Mouse (Mus musculus) C2C12 (cell line): ENCODE data around the gene Enc1. TPM values are rescaled to one million over a fixed set of nuclear protein-coding genes. Genes with fewer than 3 reads are reported as not detected.

Source experiments
- H3K27me3 ChIP-seq: one replicate; pipeline ENCODE4 v1.6.1; 2011; ENCODE audit not compliant: control insufficient read depth, insufficient read depth, insufficient read length
- H3K36me3 ChIP-seq: one replicate; pipeline ENCODE4 v1.6.1; 2011; ENCODE audit not compliant: control insufficient read depth, insufficient read depth
- H3K4me3 ChIP-seq: one replicate; pipeline ENCODE4 v1.5.1; 2011; ENCODE audit warnings: mild to moderate bottlenecking, control low read depth; ENCODE audit not compliant: poor library complexity, insufficient read depth, severe bottlenecking
- H3K79me2 ChIP-seq: one replicate; pipeline ENCODE4 v1.6.1; 2011; ENCODE audit not compliant: control insufficient read depth, insufficient read depth
- H3K79me3 ChIP-seq: one replicate; pipeline ENCODE4 v1.6.1; 2011; ENCODE audit warnings: low read depth, control low read depth
- H3ac ChIP-seq: one replicate; pipeline ENCODE3; 2011; ENCODE audit warnings: low read depth; ENCODE audit not compliant: control insufficient read depth, insufficient read length
- CEBPB ChIP-seq: IDR thresholded peaks from one replicate; pipeline ENCODE4 v1.6.1; 2011; ENCODE audit warnings: low read depth, mild to moderate bottlenecking, control low read depth, moderate library complexity
- CTCF ChIP-seq: IDR thresholded peaks from one replicate; pipeline ENCODE4 v1.5.1; 2011; ENCODE audit not compliant: control insufficient read depth, insufficient read depth, insufficient read length
- FOSL1 ChIP-seq: IDR thresholded peaks from one replicate; pipeline ENCODE4 v1.8.0; 2011; ENCODE audit warnings: mild to moderate bottlenecking, low read length; ENCODE audit not compliant: poor library complexity, insufficient read depth, severe bottlenecking
- MAX ChIP-seq: IDR thresholded peaks from one replicate; pipeline ENCODE4 v1.6.1; 2011; ENCODE audit warnings: mild to moderate bottlenecking, control low read depth
- MYOD1 ChIP-seq: IDR thresholded peaks from one replicate; pipeline ENCODE4 v1.6.1; 2011; ENCODE audit warnings: low read depth; ENCODE audit not compliant: control insufficient read depth, insufficient read length
- MYOG ChIP-seq: IDR thresholded peaks from one replicate; pipeline ENCODE4 v1.6.1; 2011; ENCODE audit not compliant: control insufficient read depth, insufficient read length; ENCODE audit errors: extremely low read depth
- USF1 ChIP-seq: IDR thresholded peaks from one replicate; pipeline ENCODE4 v1.6.1; 2011; ENCODE audit warnings: low read depth, mild to moderate bottlenecking, control low read depth, moderate library complexity
- polyA plus RNA-seq: library from polyadenylated mRNA; unstranded; fragments of >200 nt; fragmentation: generic; extraction: Trizol; gene quantifications from one replicate; pipeline ENCODE4 v1.2.1, GENCODE M21; 2012; ENCODE audit warnings: missing spikeins

Enc1 gene
- polyA plus RNA-seq, 1 experiment, result 40.9 TPM

GRCm38 (mm10) chr13:97207472-97208111, 33.3 kb upstream of the Enc1 start:
- no peak for TF ChIP-seq CTCF
- no peak for TF ChIP-seq USF1
- no peak for TF ChIP-seq FOSL1
- no peak for TF ChIP-seq CEBPB
- TF ChIP-seq MAX, result no peak
- no peak for TF ChIP-seq MYOD1
- TF ChIP-seq MYOG, result no peak
- Histone ChIP-seq H3K4me3 (no peak overlapping the region), H3K27me3 (no peaks in the 10 kb centered on the region), H3ac (no peak overlapping the region), H3K79me3 (no peaks in the 10 kb centered on the region), H3K36me3 (no peaks in the 10 kb centered on the region), H3K79me2 (no peaks in the 10 kb centered on the region)

GRCm38 (mm10) chr13:97208112-97208478, 32.8 kb upstream of the Enc1 start:
- no peak overlapping the region for H3ac ChIP-seq
- H3K36me3 ChIP-seq, result no peaks in the 10 kb centered on the region

GRCm38 (mm10) chr13:97208500-97209010, 32.4 kb upstream of the Enc1 start:
- Histone ChIP-seq H3K79me3 (no peaks in the 10 kb centered on the region), H3K36me3 (no peaks in the 10 kb centered on the region), H3K27me3 (no peaks in the 10 kb centered on the region), H3K4me3 (no peak overlapping the region), H3K79me2 (no peaks in the 10 kb centered on the region), H3ac (no peak overlapping the region)
- TF ChIP-seq CEBPB (no peak), USF1 (no peak), FOSL1 (no peak)

More at GRCm38 (mm10) chr13:97208112-97208478, 32.8 kb upstream of the Enc1 start:
- TF ChIP-seq MYOD1, result no peak
- no peak for TF ChIP-seq MYOG
- no peak for TF ChIP-seq CEBPB
- TF ChIP-seq CTCF, result no peak
- no peak for TF ChIP-seq USF1
- Histone ChIP-seq H3K79me2 (no peaks in the 10 kb centered on the region), H3K4me3 (no peak overlapping the region), H3K79me3 (no peaks in the 10 kb centered on the region), H3K27me3 (no peaks in the 10 kb centered on the region)

GRCm38 (mm10) chr13:97214583-97215268, 26.2 kb upstream of the Enc1 start:
- H3K27me3 ChIP-seq, result no peaks in the 10 kb centered on the region
- TF ChIP-seq CEBPB (no peak), FOSL1 (no peak), CTCF (no peak), USF1 (no peak), MYOG (no peak), MAX (no peak), MYOD1 (no peak)
- H3K79me3 ChIP-seq, result no peaks in the 10 kb centered on the region
- H3K36me3 ChIP-seq, result no peaks in the 10 kb centered on the region
- no peaks in the 10 kb centered on the region for H3K79me2 ChIP-seq
- no peak overlapping the region for H3ac ChIP-seq
- H3K4me3 ChIP-seq, result no peak overlapping the region

GRCm38 (mm10) chr13:97215563-97215962, 25.3 kb upstream of the Enc1 start:
- no peak for TF ChIP-seq CTCF
- TF ChIP-seq FOSL1, result no peak
- no peak for TF ChIP-seq MYOG
- TF ChIP-seq MYOD1, result no peak
- no peak for TF ChIP-seq MAX
- no peak for TF ChIP-seq USF1
- TF ChIP-seq CEBPB, result no peak
- H3K4me3 ChIP-seq, result no peak overlapping the region
- no peaks in the 10 kb centered on the region for H3K27me3 ChIP-seq
- no peaks in the 10 kb centered on the region for H3K79me2 ChIP-seq
- H3K79me3 ChIP-seq, result no peaks in the 10 kb centered on the region
- H3K36me3 ChIP-seq, result no peaks in the 10 kb centered on the region
- no peak overlapping the region for H3ac ChIP-seq

- TF ChIP-seq MAX (no peak), MYOG (no peak), CEBPB (no peak), USF1 (no peak), FOSL1 (no peak), MYOD1 (no peak), CTCF (no peak)
These were observed 24.7 kb upstream of the Enc1 start for GRCm38 (mm10) chr13:97216196-97216595.

More at GRCm38 (mm10) chr13:97216196-97216595, 24.7 kb upstream of the Enc1 start:
- H3K79me3 ChIP-seq, result no peaks in the 10 kb centered on the region
- H3K79me2 ChIP-seq, result no peaks in the 10 kb centered on the region
- no peak overlapping the region for H3K4me3 ChIP-seq
- H3ac ChIP-seq, result no peak overlapping the region
- H3K36me3 ChIP-seq, result no peaks in the 10 kb centered on the region
- H3K27me3 ChIP-seq, result no peaks in the 10 kb centered on the region
